Mouse (Mus musculus): ENCODE measurements around the gene Hspb7.
A peak's percentile ranks its signal among the peaks of the same experiment; 100 is the strongest.

Hspb7 gene

DNA sequence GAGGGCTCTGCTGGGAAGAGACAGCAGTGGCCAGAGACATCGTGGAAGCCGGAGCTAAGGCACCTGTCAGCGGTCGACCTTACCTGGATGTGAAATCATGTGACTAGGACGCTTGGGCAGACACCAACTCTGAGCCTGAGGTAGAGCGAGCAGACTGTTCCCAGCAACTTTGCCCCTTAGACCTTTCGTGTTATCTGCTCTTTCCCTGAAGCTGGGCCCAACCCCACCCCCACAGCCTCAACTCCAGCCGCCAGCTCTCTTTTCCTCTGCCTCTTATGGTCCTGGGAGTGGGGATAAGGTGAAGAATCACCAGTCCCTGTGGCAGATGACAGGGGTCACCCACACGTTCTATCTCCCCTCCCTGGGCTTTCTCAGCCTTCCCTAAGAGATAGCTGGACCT, 307 bp downstream of the Hspb7 start:
- no peak for DNase-seq

DNA sequence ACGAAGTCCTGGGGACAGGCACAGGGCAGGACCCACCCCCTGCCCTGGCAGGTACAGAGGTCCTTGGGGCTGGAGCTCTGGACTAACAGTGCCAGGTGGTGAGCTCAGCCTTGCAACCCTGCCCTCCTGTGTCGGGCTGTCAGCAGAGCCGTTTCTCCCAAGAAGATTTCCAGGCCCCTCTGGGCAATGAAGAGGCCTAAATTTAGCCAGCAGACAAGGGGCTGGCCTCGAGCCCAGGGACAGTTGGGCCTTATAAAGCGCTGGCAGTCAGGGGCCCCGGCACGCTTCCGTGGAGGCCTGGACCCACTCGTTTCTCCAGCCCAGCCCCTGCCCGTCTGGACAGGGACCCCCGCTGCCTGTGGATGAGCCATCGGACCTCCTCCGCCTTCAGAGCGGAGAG, 844 bp downstream of the Hspb7 start:
- no peak for DNase-seq

DNA sequence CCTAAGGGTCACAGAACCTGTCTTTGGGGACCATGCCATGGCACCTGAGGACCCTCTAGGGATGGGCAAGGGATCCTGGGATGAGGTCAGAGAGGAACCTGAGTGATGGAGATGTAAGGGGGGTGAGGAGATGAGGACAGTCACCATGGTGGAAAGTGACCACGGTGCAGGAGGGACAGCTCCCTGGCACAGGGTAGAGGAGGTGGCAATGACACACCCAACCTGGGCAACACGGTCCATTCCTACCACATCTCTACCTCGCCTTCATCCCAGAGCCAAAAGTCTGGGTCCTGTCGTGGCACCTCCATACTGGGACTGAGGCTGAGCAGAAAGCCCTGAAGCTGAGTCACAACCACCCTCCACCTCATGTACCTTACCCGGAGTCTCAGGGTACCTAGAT, 2.3 kb downstream of the Hspb7 start:
- no peak for DNase-seq

DNA sequence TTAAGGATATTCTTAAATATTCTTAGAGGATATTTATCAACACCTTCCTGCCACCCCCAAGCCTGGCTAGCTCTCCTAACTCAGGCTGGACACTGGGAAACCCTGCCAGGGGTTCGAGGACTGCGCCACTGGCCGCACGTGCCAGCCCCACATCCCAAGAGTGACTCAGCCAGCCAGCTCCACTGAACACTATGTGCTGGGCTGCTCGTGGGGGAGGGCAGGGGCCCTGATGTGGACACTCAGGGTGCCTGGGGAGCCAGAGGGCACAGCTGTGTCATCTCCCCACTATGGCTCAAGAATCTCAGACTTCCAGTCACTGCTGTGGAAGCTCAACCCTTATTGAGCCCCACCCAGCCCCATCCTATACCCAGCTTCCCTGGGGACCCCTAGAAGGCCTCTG, 2.7 kb downstream of the Hspb7 start:
- no peak for DNase-seq

DNA sequence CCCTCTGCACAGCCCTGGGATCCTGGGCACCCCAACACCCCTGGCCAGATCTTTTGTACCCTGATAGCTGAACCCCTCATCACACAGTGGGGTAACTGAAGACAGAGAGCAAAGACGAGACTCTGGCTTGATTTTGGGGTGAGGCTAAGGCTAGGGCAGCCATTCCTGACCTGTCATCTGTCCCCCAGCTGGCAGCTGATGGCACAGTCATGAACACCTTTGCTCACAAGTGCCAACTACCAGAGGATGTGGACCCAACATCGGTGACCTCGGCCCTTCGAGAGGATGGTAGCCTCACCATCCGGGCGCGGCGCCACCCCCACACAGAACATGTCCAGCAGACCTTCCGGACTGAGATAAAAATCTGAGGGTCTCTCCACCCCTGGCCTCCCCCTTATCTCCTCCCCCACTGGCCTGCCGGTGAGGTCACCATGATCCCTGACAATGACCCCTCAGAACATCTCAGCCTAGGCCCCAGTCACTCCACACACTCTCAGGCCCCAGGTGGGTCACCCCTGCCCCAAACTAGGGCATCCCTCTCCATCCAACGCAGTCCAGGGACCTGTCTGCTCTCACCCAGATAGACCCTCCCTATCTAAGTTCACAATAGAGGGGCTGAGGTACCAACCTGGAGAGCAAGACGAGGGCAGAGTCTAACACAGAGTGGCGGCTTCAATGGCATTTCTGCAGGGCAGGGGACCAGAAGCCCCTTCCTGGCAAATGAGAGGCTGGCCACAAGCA, 3.3 kb downstream of the Hspb7 start:
- no peak for DNase-seq

DNA sequence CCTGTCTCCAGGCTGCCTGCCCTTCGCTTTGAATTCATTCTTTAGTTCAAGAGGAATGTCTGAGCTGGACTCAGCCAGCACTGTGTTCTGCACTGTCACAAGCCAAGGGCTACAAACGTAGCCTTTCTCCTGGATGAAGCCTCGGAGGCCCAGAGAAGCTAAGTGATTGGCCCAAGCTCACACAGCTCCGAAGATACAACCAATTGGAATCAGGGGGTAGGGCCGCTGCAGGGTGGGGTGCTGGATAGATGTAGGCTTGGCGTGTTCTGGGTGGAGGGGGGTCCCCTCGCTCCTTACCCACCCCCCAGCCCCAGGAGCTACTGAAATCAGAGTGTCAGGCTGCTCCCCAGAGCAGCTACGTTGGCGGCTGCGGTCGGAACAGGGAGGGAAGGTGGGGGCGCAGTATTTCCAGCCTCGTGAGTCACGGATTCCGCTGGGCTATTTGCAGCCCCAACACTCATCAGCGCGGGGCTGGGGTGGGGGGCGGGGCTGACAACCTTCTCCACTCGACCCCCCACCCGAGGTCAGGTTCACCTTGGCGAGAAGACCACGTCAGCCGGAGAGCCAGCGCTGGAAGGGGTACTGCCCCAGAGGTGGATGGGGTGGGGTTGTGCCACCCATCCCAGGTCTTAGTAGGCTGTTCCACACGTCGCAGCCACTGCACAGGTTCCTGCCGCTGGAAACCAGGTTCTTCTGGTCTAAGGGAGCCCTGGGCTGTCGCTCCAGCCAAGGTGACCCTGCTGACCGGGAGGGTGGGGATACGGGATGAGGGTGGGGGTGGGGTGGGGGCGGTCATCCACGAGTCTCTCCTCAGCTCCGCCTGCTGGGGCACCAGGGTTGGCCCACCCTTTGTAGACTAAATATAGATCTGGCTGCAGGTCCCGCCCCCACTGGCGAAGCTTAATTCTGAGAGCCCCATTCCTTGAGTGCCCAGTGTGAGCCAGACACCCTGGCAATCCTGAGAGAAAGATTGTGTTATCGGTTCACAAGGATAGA, 5.2 kb downstream of the Hspb7 start:
- peak; percentile 61 to 80 for DNase-seq

DNA sequence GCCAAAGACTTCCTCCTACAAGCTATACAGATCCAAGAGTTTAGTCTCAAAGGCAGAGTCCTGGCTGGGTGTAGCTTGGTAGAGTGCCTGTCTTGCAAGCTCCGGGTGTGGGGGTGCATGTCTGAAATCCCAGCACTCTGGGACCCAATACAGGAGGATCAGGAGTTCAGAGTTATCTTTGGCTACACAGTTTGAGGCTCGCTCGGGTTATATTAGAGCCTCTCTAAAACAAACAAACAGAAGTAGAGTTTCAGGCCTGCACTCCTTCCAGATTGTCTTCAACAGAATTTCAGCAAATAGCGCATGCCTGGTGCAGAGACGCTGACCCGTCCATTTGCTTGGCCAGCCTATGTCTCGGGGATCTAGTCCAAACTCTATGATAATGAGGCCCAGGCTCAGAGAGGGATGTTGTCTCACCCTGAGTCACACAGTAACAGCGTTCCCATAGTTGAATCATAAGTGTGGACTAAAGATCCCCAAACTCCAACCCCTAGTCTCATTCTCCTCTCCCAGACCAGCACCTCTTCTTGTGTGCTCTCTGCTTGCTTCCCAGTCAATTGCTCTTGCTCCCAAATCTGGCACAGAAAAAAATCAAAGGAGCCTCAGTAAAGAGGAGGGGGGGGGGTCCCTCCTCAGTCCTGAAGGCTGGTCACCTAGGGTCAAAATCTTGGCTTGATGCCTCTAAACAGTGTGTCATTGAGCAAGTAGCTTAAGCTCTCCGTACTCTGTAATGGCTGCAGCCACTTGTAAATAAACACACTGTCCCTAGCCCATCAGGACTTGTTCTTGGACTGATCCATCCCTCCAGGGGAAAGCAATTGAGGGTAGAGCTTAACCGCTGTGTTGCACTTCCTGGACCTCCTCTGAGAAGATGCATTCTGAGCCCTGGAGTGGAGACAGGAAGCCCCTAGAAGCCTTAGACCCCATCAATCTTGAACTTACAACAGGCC, 6.5 kb downstream of the Hspb7 start:
- no peak for DNase-seq

DNA sequence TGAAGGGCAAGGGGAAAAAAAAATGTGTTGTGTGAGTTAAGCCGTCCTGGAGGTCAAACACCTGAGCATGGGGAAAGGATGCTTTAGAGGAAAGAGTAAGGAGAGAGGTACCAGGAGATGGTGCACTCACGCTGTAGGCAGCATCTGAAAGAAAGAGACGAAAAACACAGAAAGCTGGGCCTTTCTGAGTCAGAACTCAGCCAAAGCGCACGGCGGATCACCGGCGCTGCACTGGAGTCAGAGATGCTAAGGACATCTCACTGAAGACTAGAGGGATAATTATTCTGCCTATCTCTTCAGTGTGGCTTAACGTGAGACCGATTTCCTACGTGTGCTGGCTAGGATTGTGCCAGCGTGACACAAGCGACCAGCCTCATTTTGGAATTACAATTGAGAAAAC, 7.3 kb downstream of the Hspb7 start:
- DNase-seq: no peak

DNA sequence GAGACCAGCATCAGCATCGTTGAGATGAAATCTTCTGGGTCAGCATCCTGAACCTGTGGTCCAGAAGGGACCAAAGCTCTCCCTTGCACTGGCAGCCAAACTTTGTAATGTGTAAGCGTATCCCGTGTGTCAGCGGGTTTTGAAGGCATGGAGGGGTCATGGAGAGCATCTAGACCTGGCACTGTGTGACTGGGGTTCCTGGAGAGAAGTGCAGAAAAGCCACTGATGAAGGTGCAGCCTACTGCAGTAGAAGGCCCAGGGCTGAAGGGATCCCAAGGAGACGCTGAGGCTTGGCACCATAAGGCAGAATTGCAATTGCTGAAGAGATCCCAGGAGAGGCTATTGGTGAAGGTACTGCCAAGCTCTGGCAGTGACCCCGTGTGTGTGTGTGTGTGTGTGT, 8.8 kb downstream of the Hspb7 start:
- DNase-seq: no peak

DNA sequence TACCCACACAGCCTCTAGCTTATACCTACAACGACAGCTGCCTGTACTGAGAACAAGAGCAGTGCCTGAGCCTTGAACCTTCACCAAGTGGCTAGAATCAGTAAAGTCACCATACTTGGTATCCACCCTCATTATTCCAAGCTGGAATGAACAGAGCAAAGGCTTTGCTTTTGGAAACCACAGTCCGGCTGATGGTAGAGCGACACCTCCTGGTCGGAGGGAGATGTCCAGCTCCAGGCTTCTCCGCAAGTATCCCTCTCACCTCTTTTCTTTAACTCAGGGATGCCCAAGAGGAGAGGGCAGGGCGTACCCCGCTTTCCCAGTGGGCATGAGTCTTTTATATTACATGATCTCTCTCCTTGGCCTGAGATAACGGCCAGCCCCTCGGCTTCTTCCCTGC, 9.3 kb downstream of the Hspb7 start:
- DNase-seq: peak; percentile 54 to 72

DNA sequence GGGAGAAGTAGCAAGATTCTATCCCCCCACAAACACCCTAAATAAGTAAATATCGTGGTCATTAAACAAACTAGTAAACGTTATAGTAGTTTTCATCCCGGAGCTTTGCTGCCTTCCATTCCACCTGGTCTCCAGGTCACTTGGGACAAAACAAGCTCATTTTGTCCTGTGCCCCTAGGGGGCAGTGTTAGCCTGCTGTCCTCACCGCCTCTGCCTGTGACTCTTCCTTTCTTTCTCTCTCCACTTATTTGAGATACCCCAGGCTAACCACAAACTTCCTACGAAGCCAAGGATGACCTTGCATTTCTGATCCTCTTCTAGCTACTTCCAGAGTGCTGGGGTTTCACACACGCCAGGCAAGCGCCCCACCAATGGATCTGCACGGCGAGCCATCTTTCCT, 10.4 kb downstream of the Hspb7 start:
- peak; percentile 70 to 83 for DNase-seq

DNA sequence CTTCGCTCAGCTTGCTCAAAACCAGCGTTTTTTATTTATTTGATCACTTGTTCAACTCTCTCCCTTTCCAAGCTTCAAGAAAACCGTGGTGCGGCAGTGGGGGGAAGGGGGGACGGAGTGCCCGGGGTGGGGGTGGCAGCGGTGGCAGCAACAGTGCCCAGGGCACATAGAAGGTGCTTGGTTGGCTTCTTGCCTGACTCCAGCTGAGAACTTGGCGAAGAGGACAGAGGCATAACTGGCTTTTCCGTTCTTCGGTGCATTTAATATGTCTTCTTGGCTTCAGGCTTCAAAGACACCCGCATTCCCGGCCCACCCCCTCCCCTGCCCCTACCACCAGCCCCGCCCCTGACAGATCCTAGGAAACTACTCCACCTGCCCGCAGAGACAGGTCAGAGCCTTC, 12.1 kb downstream of the Hspb7 start:
- DNase-seq: peak in 1 of 2 experiments; percentile 40

DNA sequence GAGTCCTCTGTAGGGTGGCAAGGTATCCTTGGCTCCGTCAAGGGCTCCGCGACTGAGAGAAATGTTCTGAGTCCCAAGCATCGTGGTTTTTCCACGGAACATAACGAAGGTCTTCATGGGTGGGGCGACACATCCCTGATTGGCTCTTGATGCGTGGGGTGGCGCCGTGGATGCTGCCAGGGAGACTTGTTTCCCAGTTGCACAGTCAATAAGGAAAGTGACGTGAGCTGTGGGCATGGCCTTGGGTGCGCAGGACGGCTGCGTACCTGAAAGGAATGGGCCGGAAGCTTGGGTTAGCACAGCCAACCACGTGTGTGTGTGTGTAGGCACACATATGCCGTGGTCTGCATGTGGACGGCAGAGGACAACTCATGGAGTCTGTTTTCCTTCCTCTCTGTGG, 12.6 kb downstream of the Hspb7 start:
- no peak for DNase-seq

DNA sequence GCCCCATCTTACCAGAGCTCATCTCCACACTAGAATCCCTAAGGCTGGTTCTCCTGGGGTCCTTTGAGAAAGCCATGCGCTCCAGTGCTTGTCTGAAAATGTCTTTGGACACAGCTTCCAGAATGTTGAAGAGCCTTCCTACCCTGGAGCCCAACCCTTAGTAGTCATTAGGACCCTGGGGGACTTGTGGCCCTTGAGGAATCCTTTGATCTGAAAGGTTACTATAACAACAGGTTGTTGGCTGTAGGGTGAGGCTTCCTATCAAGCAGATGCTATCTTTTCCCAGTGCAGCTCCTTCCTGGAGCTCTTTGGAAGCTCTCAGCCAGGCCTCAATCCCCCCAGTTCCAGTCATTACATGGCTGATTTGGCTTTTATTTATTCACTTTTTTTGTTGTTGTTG, 15.4 kb downstream of the Hspb7 start, which contains the start of gene Srarp:
Gene Srarp, minus strand, starts transcription at position 132 of the 400 bp plus-strand sequence.
- DNase-seq: no peak

DNA sequence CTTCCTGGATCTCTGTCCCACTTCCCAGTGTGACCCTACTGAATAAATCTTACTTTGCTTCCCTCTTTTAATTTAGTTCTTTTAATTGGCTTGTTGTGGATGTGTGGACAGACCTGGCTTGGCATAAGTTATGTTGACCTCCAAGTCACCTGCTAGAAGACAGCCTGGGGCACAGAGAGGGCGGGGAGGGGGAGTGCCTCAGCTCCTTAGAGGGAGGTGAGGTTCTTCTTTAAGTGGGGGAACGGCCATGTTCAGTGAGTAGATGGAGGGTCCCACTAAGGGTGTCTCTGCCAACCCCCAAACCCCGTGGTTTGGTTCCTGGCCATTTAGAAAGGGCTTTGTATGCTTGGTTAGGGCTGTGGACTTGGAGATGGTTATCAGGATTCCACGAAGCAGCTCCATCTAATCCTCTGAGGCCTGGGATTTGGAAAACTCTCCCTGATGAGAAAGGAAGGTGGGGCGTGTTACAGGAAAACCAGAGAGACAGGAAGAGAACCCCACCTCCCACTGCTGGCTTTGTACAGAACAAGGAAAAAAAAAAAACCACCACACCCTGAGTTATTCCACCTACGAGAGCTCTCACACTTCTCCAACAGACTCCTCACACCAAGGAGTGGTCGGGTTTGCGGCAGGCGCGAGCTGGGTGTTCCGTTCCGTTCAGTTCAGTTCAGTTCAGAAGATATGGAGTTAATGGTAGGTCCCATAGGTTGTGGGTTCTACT, 18.7 kb downstream of the Hspb7 start:
- peak; percentile 50 to 71 for DNase-seq

DNA sequence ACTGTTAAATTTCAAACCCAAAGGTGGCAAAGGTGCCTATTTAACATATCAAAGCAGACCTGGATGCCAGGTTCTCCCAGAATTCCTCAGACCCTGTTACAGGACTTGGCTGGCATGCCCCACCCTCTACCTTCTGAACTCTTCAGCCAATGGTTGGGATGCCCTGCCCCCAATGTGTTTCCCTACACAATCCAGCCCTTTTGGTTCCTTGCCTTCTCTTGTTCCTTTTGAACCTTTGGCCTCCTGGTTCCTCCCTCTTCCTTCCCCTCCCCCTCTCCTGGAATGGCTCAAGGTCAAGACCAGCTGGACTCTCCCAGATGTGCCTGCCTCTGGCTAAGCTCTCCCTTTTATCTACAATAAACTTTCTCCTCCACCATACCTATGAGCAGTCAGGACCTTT, 20.3 kb downstream of the Hspb7 start:
- DNase-seq: peak; percentile 75 to 87

DNA sequence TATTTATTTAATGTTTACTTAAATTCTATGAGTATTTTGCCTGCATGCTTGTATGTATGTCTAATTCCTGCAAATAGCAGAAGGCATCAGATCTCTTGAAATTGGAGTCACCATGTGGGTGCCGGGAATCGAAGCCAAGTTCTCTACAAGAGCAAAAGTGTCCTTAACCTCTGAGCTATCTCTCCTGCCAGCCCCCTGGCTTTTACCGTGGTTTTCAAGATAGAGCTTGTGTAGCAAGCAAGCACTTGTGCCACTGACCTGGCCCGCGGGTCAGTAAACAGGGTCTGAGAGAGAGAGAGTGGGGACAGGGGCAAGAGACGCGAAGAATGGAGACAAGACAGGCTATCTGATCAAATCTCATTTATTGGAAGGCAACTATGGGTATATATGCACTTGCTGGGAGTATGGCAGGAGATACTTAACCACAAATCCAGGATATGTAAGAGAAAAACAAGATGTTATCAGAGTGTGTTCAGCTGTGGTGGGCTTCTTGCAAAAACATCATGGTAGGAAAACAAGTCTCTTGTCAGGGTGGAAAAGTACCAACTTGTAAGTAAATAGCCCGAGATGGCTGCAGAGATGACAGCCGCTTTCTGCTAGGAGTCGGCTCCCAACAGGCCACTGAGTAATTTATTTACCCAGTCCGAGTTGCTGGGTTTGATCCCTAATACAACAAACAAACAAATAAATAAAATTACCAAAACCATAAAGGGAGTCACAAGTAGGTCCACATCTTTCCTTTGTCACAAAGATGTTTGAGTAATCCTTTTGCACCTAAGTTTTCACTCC, 23.3 kb downstream of the Hspb7 start:
- DNase-seq: no peak

DNA sequence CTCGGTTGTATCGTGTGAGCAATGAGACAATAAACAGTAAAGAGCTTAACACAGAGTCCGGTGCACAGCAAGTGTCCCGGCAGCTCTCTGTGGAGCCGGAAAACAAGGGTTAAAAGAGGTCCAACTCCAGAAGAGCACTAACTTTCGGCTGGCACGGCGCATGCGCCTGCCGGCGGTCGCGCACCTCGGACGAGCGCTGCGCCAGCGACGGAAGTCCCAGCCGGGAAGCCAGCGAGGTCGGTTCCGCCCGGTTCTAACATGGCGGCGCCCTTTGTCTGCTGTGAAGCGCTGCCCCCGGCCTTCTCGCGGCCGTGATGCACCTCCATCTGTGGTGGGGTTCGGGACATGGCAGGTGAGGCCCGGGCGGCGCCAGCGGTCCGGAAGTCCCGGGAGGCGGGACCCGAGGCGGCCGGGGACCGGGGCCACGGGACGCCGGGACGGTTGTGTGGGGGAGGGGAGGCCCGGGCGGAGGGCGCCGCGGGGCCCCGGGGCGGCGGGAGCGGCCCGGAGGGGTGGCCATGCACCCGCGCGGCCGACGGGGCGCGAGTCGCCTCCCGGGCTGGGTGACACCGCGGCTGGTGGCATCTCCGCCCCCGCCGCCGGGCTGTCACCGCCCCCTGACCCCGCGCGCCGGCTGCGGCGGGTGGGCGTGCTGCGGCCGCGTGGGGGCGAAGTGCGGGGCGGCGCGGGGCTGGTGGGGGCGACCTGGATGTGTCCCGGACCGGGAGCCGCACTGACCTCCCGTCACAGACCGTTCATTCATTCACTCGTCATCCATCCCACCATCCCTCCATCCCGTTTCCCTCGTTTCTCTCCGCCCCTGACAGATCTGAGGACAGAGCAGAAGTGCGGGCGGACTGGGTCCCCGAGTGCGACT, 24.1 kb downstream of the Hspb7 start, which contains the start of gene Zbtb17:
Gene Zbtb17, plus strand, starts transcription at position 204 of the 877 bp plus-strand sequence.
- peak; percentile 85 to 87 for DNase-seq

DNA sequence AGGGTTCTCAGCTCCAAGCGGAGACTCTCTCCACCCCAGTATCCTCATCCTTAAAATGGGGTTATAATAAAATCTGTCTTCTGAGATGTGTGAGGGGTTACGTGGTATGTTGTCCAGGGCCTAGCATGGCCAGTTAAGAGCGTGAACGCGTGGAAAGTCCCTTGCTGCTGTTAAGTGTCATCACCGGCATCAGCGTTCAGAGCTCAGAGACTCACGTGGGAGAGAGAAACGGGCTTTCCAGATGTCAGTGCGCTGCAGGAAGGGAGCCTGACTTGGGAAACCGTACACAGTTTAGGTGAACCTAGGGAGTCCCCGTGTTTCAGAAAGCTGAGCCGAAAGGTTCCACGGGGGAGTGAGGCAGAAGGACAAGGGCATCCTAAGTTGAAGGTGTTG, 24.7 kb downstream of the Hspb7 start:
- DNase-seq: no peak

DNA sequence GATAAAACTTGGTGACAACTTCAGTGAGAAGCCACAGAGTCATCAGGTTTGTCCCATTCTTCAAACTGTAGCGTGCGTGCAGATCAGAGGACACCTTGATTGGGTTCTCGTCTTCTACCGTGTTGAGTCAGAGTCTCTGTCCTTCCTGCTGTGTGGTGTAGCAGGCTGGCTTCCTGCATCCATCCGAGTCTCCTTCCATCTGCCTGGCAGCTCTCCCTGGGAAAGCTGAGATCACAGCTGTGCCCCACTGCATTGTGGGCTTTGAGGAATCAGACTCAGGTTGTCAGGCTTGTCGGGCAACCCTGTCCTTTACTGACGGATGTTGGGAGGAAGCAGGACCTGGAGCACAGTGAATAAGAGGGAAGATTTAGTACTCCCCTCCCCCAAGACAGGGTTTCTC, 25.6 kb downstream of the Hspb7 start:
- DNase-seq: no peak

All from kidney, adult 8-10 months (tissue).